Mouse (Mus musculus): ENCODE measurements around the gene Cfap77. TPM values are rescaled to one million over a fixed set of nuclear protein-coding genes. Genes with fewer than 3 reads are reported as not detected.

Gene Cfap77
- polyA plus RNA-seq, 1 experiment from 2014 or later, result 0.23 TPM

DNA sequence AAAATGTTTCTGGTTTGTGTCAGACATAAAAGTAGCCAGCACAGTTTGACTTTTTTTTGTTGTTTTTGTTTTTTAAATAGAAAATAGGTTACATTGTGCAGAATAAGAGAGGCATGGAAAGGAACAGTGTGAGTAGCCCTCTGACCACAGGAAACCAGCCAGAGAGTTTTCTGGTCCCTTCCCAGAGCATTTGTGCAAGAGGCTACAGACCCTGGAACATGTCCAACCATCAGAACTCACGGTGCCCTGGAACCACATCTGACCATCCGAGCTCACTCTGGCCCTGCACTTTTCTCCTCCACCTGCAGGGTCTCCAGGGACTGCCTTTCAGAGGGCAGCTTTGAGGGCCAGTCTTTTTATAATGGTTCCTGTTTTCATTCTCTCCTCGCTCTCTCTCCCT is 27.1 kb upstream of the Cfap77 start:
- ChIA-PET POLR2A (no interaction called here), CTCF (no interaction called here)
- H3K27me3 ChIP-seq, result no peaks in the 10 kb centered on the region
- no peak for TF ChIP-seq CTCF (IDR thresholded peaks at IDR 0.05)
- in situ Hi-C loops (cut with MboI; ENCODE audit: low pct_unique_long_range_greater_than_20kb), result no loop called here
- DNase-seq (ENCODE audit: low read depth, low spot score) (no peak), ATAC-seq (no peak)

DNA sequence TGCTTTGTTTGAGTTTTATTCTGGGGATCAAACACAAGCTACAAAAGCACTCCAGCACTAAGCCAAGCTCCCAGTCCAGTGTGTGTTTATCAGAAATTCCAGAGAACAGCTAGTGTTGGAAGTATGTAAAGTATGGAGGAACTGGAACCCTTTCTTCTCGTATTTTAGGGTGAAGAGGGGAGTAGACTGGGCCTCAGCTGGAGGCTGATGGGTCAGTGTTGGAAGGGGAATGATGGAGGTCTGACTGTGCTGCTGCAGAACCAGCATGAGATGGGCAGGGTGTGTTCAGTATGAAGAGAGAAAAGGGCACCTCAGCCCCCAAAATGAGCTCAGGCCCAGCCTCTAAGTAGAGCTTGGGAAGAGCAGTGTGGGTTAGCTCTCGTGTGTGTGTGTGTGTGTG is 21.4 kb upstream of the Cfap77 start:
- POLR2A ChIA-PET, result interaction anchor here (0.6 kb wide), 1 partner anchor 66 kb away, joined by 3 read pairs; no protein-coding TSS in a partner anchor
- TF ChIP-seq CTCF (IDR thresholded peaks at IDR 0.05), result no peak
- in situ Hi-C loops (cut with MboI; ENCODE audit: low pct_unique_long_range_greater_than_20kb), result no loop called here
- CTCF ChIA-PET, result interaction anchor here (1.2 to 1.7 kb wide), 3 partner anchors 9 to 152 kb away, joined by 3 to 6 read pairs (median 4); no protein-coding TSS in a partner anchor
- no peak for DNase-seq (ENCODE audit: low read depth, low spot score)
- H3K27me3 ChIP-seq, result no peaks in the 10 kb centered on the region
- ATAC-seq, result no peak

DNA sequence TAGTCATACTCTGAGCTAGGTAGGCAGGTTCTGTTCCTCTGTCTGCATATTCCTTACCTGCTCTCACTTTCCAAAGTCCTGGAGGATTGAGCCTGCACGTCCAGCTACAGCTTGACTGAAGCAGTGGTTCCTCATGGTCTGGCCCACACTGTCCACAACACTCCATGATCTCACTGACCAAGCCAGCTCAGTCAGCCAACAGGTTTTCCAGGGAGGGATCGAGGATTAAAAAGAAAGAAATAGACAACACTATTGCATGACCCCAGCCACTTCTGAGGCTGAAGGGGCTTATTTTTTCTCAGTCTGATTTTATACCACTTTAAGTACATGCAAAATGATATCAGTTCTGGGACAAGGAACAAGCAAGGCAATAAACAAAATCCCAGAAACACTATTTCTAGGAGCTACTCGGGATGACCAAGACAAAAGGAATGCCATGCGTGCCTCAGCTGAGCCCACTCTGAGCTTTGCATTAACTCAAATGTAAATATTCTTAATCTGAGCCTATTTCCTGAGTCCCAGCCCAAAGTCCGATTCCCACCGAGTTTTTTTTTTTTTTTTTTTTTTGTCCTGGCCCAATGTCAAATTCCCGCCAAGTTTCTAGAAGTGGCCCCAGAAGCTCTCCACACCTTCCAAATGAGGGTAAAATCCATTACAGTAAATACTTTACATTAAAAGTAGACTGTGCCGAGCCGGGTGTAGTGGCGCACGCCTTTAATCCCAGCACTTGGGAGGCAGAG is 20.6 kb upstream of the Cfap77 start:
- ChIA-PET POLR2A (no interaction called here), CTCF (interaction anchor here (1.2 to 1.7 kb wide), 2 partner anchors 9 to 12 kb away, joined by 5 to 6 read pairs; no protein-coding TSS in a partner anchor)
- in situ Hi-C loops (cut with MboI; ENCODE audit: low pct_unique_long_range_greater_than_20kb), result no loop called here
- DNase-seq (ENCODE audit: low read depth, low spot score) (no peak), ATAC-seq (no peak)
- TF ChIP-seq CTCF (IDR thresholded peaks at IDR 0.05), result no peak
- H3K27me3 ChIP-seq, result no peaks in the 10 kb centered on the region

DNA sequence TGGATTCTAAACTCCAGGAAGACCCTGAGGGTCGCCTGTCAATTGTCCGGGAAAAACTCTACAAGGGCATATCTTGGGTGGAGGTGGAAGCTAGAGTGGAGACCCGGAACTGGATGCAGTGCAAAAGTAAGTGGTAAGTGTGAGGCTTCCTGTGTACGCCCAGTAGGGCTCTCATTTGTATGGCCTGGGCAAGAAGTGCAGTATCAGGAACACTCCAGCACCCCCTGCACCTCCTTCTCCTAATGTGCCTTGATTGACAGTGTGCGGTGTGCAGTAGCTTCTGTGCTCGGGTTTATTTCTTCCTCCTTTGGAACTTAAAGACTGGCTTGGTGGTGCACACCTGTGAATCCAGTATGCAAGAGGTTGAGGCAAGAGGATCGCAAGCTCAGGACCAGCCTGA is 19.8 kb upstream of the Cfap77 start:
- no peak for DNase-seq (ENCODE audit: low read depth, low spot score)
- H3K27me3 ChIP-seq, result no peaks in the 10 kb centered on the region
- no peak for ATAC-seq
- TF ChIP-seq CTCF (IDR thresholded peaks at IDR 0.05), result no peak
- in situ Hi-C loops (cut with MboI; ENCODE audit: low pct_unique_long_range_greater_than_20kb), result no loop called here
- POLR2A ChIA-PET, result no interaction called here
- CTCF ChIA-PET, result interaction anchor here (1.2 kb wide), 1 partner anchor 8 kb away, joined by 5 read pairs; no protein-coding TSS in a partner anchor

DNA sequence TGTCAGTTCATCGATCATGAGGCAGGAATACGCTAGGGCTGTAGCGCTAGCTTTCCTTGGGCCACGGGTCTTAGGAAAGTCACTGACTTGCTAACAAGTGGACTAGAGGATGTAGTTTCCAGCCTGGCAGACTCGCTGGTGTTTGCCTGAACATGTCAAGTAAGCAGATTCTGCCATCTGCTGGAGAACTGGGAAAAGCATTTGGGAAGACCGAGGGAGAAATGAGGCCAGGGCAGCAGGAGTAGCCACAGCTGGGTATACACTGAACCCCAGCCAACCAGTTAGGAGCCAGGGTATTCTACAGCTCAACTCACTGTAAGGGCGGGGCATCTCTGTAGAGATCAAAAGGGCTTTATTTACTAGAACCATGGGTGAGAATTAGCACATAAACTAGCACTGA is 11.5 kb upstream of the Cfap77 start:
- in situ Hi-C loops (cut with MboI; ENCODE audit: low pct_unique_long_range_greater_than_20kb), result no loop called here
- no peaks in the 10 kb centered on the region for H3K27me3 ChIP-seq
- no peak for ATAC-seq

DNA sequence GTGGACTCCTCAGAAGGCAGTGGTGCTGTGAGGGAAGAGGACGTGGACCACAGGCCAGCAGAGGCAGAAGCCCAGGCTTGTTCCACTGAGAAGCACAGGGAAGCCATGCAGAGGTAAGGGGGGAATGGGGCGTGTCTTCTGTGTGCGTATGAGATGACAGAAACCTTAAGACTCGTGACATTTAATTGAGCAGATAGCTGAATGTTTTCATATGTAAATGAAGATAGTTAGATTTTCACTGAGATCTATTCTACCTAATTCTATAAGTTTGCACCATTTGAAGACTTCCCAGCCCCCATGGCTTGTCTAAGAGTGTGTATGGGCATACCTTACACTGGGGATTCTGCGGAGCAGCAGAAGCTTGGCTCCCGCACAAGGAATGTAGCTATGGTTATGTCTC is 10.9 kb upstream of the Cfap77 start:
- CTCF ChIA-PET, result interaction anchor here (1.9 kb wide), 1 partner anchor 9 kb away, joined by 5 read pairs; no protein-coding TSS in a partner anchor

More for the DNA sequence above, 11.5 kb upstream of the Cfap77 start:
- TF ChIP-seq CTCF (IDR thresholded peaks at IDR 0.05), result peak; percentile 50
- ChIA-PET POLR2A (no interaction called here), CTCF (interaction anchor here (1.2 to 1.9 kb wide), 2 partner anchors 9 to 14 kb away, joined by 4 to 5 read pairs; no protein-coding TSS in a partner anchor)
- no peak for DNase-seq (ENCODE audit: low read depth, low spot score)

DNA sequence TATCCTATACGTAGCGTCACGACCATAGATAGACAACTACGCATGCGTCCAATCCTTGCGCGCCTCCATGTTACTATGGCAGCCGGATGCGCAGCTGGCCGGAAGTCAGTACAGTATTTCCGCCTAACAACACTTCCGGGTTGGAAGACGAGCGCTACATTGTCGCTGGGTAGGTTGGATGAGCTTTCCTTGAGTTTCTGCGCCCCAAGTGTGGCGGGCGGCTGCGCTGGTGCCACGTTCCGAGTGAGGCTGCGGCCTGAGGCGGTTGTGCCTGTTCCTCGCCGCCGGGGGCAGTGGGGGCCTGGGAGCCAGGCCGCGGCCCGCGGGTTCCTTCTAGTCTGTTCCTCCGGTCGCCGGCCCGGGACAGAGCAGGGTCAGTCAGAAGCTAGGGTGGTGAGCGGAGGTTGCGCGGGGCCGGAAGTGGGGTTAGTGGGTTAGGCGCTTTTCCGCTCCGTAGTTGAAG is 5.3 kb upstream of the Cfap77 start, which contains the start of gene Ttf1:
Gene Ttf1, plus strand, starts transcription at position 128 of the 463 bp plus-strand sequence.
- ChIA-PET CTCF (no interaction called here), POLR2A (no interaction called here)
- DNase-seq (ENCODE audit: low read depth, low spot score) (peak; percentile 49), ATAC-seq (peak; percentile 81)
- H3K27me3 ChIP-seq, result peaks cover 3% of the 10 kb centered on the region
- in situ Hi-C loops (cut with MboI; ENCODE audit: low pct_unique_long_range_greater_than_20kb), result no loop called here
- no peak for TF ChIP-seq CTCF (IDR thresholded peaks at IDR 0.05)

More for the DNA sequence above, 10.9 kb upstream of the Cfap77 start:
- H3K27me3 ChIP-seq, result no peaks in the 10 kb centered on the region
- no peak for TF ChIP-seq CTCF (IDR thresholded peaks at IDR 0.05)
- POLR2A ChIA-PET, result no interaction called here
- DNase-seq (ENCODE audit: low read depth, low spot score) (no peak), ATAC-seq (no peak)
- in situ Hi-C loops (cut with MboI; ENCODE audit: low pct_unique_long_range_greater_than_20kb), result no loop called here

DNA sequence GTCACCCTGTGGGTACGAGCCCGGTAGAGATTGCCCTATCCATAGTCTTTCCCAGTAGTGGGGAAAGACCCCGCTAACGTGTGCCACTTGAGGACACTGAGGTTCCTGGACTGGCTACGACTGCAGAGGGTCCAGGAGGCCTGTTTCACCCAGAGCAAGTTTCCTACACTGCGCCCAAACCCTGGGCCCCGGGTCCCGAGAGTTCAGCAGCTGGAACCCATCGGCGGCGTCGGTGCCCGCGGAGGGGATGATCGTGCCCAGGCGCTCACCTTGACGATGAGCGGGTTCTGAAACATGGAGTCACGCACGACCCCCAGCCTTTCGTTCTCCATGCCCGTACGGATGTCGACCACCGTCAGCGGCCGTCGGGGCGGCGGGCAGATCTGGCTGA is 326 bp downstream of the Cfap77 start:
- DNase-seq (ENCODE audit: low read depth, low spot score) (no peak), ATAC-seq (no peak)
- no peak for TF ChIP-seq CTCF (IDR thresholded peaks at IDR 0.05)
- in situ Hi-C loops (cut with MboI; ENCODE audit: low pct_unique_long_range_greater_than_20kb), result loop anchor here (5.0 kb wide), 2 partner anchors 77 to 132 kb away; no protein-coding TSS in a partner anchor
- CTCF ChIA-PET, result interaction anchor here (1.2 kb wide), 2 partner anchors 131 to 213 kb away, joined by 3 read pairs; no protein-coding TSS in a partner anchor
- H3K27me3 ChIP-seq, result peaks cover 3% of the 10 kb centered on the region
- POLR2A ChIA-PET, result no interaction called here

DNA sequence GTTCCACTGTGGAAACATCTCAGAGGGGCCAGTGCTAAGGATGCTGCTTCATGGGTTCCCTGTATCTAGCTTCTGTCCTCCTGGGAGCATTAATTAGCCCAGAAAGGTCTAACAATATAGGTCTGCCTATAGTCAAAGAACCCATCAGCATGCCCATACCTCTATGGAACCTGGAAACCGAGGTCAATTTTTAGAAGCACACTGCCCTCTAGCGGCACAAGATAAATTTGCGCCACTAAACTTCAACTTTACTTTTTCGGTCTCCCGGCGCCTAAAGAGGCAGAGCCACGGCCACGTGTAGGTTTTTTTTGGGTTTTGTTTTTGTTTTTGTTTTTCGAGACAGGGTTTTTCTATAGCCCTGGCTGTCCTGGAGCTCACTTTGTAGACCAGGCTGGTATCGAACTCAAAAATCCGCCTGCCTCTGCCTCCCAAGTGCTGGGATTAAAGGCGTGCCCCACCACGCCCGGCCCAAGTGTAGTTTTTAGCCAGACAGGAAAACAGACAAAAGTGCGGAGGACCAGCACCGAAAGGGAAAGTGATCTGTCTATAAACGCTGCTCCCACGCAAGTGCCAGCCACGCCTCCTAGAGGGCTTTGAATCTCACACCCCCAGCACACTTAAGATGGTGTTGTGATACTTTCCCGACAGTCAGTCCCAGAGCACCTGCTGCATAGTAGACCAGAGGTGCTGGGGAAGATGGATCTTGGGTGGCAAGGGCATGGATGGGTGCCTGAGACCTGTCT is 893 bp downstream of the Cfap77 start:
- CTCF ChIA-PET, result interaction anchor here (1.0 to 1.9 kb wide), 7 partner anchors 12 to 298 kb away, joined by 3 to 17 read pairs (median 4); no protein-coding TSS in a partner anchor
- H3K27me3 ChIP-seq, result peaks cover 3% of the 10 kb centered on the region
- TF ChIP-seq CTCF (IDR thresholded peaks at IDR 0.05), result peak; percentile 78
- POLR2A ChIA-PET, result no interaction called here
- DNase-seq (ENCODE audit: low read depth, low spot score) (no peak), ATAC-seq (no peak)
- in situ Hi-C loops (cut with MboI; ENCODE audit: low pct_unique_long_range_greater_than_20kb), result loop anchor here (5.0 kb wide), 2 partner anchors 77 to 132 kb away; no protein-coding TSS in a partner anchor

DNA sequence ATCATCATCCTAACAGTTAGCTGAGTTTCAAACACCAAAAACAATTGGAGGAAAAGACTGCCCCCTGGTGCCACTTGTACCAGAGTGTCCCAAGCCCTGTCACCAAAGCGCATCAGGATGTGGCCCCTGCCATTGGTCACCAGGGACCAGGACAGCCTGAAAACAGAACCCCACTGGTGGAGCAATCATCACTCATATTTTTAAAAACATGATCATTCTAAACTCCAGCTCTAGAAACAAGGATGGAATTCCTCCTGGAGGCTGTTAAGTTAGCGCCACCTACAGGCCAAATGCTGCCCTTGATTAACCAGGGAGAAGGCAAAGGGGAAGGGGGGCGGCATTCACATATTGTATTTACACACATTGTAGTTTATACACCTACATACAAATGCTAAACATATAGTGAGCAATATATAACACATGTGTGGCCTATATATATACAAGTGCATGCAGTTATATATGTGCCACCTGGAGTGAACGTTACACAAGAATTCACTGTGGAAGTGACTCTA is 1.9 kb downstream of the Cfap77 start:
- ChIA-PET POLR2A (no interaction called here), CTCF (interaction anchor here (0.8 to 1.9 kb wide), 16 partner anchors 8 to 304 kb away, joined by 3 to 17 read pairs (median 4); no protein-coding TSS in a partner anchor)
- no peak for ATAC-seq
- in situ Hi-C loops (cut with MboI; ENCODE audit: low pct_unique_long_range_greater_than_20kb), result loop anchor here (5.0 kb wide), 2 partner anchors 76 to 131 kb away; no protein-coding TSS in a partner anchor
- peaks cover 2% of the 10 kb centered on the region for H3K27me3 ChIP-seq
- TF ChIP-seq CTCF (IDR thresholded peaks at IDR 0.05), result peak; percentile 93
- no peak for DNase-seq (ENCODE audit: low read depth, low spot score)

All from Patski (cell line).